Mouse (Mus musculus): Measurements from ENCODE around the gene Pknox1.

- TF ChIP-seq CTCF (IDR thresholded peaks at IDR 0.05) (no peak), EP300 (IDR thresholded peaks at IDR 0.05) (no peak)
Measured at GRCm38 (mm10) chr17:31540809-31541459, 23.6 kb upstream of the Pknox1 start.

Measured in lung, postnatal 0 days (tissue).